Mouse (Mus musculus) bone marrow, adult 2 months (tissue): ENCODE data around the gene Mdh2.

Source experiments
- CTCF ChIP-seq: fragments of 200-500 bp; IDR thresholded peaks from 2 replicates; pipeline ENCODE4 v1.5.1; 2011; ENCODE audit warnings: low read length, control low read depth; ENCODE audit not compliant: control insufficient read depth, insufficient read depth
- POLR2A ChIP-seq: fragments of 200-500 bp; IDR thresholded peaks from 2 replicates; pipeline ENCODE4 v1.6.1; 2011; ENCODE audit warnings: low read depth, mild to moderate bottlenecking, control low read depth, low read length, borderline replicate concordance; ENCODE audit not compliant: control insufficient read depth

GRCm38 (mm10) chr5:135782901-135783300 lies 4.6 kb downstream of the Mdh2 start:
- TF ChIP-seq POLR2A (no peak), CTCF (no peak)
